Mouse (Mus musculus) A20 (cell line): ENCODE measurements around the gene Nek10.
"Not testable (repeated sequence)": the region's sequence is repeated elsewhere in the genome, so short reads cannot be mapped to it uniquely, and the experiment has no call there.

Experiments
- DNase-seq: peaks from one replicate; pipeline ENCODE4 v3.0.0-alpha.2; 2011; ENCODE audit warnings: low read depth, low spot score

Nek10 gene

DNA sequence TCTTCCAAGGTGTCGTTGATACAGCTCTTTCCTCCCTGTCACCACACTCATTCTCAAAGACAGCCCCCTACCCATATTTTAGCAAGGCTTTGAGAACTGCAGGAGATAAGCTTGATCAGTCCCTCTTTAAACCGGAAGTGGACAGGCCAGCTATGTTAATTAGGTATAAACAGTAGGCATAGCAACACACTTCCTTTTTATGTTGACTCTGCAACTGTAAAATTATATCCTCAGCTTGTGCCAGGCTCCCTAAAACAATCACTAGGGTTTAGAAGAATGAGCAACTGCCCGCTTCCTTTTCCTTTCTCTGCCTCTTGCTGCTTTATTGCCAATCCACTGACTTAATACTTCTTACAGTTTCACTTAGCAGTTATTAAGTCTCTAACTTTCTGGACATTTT is 67.2 kb downstream of the Nek10 start:
- DNase-seq: peak; percentile 46

DNA sequence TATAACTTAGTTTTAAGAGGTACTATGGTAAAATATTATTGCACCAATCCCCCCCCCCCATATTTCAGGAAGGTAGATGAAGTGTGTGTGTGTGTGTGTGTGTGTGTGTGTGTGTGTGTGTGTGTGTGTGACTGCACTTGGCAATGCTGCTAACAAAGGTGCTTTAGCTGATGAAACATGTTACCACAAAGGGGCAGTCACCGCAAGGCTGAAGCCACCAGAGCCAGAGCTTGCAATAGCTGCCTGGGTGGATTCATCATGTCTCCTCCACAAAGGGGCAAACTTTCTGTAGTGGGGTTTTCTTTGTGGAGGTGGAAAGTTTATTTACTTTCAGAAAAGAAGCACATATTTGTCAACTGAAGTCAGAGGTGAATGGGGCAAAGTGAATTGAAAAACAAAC is 67.9 kb downstream of the Nek10 start:
- DNase-seq: peak; percentile 22

DNA sequence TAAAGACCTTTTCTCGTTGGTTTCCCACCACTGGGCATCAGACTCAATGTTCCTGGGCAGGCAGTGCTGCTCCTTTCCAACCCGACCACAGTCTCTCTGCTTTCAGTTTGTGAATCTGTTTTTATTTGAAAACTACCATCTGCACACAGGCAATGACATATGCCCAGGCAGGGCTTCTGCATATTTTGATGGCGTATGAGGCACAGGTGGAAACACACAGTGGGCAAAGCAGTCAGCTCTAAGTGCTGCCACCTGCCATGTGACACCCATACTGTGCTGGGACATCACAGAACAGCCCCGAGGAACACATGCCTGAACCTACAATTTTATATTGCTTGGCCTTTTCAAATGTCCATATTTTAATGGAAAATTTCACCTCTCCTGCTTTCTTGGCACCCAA is 68.5 kb downstream of the Nek10 start:
- DNase-seq: no peak

DNA sequence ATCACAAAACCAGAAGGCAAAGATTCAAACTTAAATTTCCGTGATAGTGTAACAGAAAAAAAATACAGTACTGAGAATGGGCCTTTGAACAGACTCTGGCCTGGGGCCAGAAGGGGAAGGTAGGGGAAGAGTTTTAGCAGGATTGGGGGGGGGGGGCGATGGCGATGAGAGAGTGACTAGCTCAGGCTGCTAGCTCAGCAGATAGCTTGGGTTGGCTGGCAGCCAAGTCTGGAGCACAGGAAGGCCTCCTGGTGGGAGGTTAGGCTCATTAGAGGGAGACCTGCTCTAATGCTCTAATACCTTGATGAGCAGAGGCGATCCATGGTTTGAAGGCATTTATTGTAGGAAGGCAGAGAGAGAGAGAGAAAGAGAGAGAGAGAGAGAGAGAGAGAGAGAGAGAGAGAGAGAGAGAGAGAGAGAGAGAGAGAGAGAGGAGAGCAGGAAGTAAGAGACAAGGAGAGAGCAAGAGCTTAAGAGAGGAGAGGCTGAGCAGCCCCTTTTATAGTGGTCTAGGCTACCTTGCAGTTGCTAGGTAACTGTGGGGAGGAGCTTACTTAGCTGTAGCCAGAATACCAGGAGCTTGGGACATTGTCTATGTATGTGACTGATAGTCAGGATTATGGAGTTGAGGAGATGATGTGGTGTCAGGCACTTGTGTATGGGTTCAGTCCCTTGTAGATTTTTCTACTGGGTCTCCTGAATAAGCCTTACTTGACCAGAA is 90.9 kb downstream of the Nek10 start:
- DNase-seq: no peak

DNA sequence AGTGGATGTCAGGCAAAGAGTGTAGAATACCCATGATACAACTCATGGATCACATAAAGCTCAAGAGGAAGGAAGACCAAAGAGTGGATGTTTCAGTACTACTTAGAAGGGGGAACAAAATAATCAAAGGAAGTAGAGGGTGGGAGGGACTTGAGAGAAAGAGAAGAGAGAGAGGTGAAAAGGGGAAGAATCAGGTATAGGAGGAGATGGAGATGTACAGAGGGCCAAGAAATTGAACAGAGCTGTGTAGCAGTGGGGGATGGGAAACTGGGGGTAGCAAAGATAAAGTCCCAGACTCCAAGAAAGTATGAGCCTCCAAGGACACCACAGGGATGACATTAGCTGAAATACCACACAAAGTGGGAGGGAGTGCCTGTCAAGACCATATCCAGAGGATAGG is 91.6 kb downstream of the Nek10 start:
- DNase-seq: no peak

DNA sequence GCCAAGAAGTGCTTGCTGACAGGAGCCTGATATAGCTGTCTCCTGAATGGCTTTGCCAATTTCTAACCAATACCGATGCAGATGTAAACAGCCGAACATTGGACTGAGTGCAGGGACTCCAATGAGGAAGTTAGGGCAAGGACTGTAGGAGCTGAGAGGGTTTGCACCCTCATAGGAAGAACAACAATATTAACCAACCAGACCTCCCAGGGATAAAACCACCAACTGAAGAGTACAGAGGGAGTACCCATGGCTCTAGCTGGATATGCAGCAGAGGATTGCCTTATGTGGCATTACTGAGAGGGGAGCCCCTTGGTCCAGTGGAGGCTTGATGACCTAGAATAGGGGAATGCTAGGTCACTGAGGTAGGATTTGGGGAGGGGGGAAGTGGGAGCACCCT is 92.1 kb downstream of the Nek10 start:
- DNase-seq: no peak

DNA sequence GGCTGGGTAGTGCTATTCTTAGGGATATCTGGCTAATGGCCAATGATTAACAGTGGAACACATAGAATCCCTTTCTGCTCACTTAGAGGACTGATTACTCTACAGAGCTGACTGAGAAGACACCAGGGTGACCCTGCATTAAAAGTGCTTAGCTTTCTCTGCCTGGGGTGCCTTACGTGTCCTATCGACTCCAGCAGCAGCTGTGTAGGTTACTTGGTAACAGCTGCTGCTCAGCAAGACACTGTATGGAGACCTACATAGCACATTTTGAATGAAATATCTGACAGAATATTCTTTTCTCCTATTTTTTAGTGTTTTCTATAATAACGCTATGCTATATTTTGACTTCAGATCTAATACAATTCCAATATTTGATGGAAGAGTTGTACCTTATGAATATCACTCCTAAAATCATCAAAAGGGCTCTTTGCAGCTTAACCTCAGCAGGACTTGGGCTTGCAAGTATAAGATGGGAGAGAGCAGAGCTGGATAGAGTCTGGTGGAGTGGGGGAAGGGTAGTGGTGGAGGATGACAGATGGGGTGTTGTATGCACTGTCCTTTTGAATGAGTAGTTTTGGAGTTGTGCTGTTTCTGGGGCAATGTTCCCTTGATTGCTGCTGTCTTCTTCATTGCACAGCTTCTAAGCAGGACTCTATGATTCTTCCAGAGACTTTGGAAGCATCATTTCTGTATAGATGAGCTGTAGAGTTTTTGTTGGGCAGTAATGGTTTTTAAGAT is 93.4 kb downstream of the Nek10 start:
- no peak for DNase-seq

DNA sequence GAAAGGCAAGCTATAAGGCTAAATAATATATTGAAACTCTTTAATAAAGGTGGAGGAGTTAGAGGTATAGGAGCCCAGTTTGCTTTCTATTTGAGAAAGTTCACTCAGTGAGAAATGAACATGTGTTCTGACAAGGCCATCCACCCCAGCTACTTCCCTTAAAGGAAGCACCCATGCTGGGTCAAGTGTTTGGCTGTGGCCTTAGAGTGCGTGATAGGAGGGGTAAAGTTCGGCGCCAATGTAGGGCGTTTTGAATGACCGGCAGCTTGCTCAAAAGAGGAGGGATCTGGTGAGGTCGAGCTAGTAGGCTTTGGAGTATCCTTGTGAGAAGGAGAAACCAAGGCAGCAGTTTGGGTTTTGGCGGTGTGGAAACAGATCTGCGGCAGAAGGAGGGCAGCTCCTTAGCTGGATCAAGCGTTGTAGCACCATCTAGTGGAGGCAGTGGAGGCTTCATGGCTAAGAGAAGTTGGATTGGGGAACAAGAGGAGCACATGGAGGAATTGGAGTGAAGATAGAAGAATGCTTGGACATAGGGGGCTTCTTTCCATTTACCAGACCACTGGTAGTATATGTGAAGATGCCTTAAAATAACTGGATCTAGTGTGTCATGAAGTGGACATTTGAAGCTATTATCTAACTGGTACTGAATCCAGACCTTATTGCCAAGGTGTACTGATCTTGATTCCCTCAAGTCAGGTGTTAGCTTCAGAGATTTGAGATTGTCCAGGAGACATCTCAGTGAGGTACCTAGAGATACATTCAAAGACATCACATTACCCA is 101.7 kb downstream of the Nek10 start:
- peak; percentile 68 for DNase-seq

DNA sequence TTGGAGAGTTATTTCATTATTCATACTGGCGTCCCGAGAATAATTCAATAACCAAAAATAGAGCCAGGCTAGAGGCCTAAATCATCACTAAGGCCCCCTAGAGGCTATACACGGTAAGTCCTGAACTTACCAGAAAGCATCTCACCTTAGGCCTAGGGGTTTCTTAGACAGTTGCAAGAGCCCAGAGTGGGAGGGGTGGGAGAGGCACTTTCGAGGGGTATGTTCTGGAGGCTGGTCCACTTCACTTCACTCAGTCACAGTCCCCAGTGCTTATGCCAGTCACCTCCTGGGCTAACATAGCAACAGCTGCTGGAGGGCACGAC is 102.3 kb downstream of the Nek10 start:
- no peak for DNase-seq

DNA sequence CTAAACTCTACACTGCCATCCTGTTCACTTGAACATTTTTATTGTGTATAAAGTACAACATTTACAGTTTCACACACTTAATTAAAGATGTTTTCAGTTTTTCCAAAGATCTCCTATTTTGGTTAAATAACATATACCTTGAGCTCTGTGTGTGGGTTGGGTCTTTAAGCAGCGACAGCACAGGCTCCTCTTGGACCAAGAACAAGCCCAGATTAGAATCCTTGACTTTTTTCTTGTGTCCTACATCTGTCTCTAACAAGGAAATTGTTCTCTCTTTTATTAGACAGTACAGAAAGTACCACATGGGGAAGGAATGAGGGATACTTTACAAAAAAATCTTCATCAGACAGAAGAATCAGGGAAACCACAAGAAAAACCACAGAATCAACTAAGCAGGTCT is 122.4 kb downstream of the Nek10 start:
- DNase-seq: no peak

DNA sequence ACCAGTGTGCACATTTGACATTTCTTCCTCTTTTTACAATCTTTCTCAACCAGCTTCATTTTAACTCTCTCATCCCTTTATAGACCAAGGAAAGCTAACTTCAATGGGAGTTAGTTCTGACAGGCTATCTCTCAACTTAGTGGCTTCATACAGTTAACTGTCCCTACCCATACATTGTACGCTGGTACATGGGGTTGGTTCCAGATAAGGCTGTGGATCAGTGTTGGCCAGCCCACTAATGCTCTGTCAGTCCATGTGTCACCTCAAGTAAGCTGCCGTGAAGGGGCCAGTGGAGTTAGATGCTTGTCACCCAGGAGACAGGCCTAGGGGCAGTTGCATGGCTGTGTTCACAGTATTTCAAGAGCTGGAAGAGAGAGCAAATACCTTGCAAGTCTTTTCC is 124.3 kb downstream of the Nek10 start:
- no peak for DNase-seq

DNA sequence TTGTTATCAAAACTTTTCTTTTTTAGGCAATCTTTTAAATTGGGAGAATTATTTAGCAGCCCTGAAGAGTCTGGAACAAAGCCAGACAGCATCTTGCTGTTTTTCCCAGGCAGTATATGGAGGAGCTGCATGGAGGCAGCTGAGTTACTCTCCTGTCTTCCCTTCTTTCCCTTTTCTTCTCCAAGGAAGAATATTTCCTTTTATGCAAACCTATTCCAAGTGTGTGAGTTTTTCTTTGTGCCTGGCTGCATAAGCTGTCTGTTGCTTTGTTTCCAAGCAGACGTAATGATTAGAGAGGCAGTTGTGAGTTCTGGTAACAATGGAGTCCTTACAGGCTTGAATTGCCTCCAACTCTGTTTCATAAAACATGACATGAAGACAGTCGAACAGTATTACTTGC is 131.8 kb downstream of the Nek10 start:
- DNase-seq: no peak

DNA sequence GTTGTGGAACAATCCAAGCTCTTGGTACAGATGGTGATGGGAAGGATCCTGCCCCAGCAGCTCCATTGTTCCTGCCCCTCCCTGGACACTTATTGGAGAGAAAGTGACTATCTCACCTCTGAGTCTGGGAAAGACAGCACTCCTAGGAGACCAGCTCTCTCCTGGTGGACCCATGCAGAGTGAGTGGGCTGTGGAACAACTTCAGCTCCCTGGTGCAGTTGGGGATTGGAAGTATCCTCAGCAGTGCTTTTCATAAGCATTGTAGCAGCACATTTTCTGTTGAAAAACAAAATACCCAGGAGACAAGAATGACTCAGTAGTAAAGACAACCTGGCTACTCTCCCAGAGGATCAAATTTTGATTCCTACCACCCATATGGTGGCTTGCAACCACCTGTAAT is 142.7 kb downstream of the Nek10 start:
- no peak for DNase-seq

DNA sequence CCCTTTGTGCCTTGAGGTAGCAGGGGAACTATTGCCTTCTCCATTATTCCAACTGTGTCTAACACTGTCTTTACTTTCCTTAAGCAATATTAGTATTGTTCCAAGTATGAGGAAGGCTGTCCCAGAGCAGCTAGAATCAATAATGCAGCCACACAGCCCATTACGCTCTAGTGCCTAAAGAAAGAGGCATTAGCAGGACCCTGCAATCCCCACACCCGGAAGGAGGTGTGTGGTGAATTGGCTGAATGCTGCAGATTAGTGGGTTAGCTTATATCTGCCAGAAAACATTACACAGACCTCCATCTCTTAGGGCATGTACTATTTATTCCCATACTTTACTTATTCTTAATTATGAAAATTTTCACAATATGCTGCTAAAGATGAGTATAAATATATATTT is 145.8 kb downstream of the Nek10 start:
- no peak for DNase-seq

DNA sequence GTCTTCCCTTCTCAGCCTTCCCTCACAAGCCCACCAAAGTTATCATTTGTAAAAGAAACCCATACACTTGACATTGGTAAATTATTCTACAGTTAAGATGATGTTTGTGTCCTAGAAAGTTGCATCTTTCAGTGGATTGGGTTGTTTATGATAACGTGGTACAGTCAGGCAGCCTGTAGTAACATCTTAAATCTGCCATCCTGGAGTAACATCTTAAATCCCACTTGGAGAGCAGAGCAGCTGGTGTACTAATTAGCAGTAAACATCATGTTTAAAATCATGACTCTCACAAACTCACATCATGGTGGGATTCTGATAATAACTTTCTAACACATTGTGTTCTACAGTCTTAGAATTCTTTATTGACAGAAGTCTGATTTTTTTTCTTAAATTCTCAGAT is 148.6 kb downstream of the Nek10 start:
- no peak for DNase-seq

DNA sequence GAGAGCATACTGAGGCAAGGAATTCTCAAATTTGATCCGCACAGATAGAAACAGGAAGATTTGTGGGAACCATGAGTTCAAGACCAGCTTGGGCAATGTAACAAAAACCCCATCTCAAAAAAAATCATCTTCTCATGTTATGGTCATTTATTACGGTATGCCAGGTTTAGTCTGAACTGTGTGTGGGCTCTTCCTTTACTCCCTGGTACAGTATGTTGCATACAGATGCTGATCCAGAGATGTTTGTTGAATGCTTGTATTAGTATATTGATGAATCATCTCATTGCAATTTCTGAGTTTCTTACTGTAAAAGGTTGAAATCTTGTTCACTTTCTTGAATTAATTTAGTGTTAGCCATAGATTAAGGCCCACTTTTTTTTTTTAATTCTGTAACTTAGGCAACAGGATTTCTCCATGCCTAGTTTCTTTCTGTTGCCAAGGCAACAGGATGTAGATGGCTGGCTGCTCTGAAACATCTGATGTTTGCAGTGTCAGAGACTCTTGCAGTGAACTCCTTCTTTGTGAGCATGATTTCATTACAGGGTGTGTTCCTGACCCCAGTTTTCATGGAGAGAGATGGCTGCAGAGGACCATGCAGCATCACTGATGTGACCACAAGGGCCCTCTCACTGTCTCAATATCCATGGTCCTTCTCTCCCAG is 156.7 kb downstream of the Nek10 start:
- DNase-seq: no peak

DNA sequence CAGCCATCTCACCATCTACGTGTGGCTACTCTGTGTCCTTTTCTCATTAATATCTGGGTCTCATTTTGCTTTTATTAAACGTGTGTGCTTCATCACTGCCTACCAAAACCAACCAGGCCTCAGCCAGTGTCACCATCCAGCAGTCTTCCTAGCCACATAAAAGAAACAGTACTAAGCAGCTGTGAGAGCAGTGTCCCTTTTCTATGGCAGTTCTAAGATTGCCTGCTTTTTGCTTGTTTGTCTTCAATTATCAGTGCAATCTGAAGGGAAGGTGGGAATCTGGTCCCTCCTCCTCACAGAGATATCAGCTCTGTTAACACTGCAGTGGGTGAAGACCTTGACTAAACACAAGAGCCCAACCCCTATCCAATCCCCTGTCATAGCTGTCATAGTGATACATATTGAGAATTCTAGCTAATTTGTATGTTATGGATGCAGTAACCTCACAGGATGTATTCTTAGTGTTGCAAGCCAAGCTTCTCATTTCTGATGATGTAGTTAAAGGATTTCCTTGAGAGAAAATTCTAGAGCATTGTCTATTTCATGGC is 157.3 kb downstream of the Nek10 start:
- DNase-seq: no peak

DNA sequence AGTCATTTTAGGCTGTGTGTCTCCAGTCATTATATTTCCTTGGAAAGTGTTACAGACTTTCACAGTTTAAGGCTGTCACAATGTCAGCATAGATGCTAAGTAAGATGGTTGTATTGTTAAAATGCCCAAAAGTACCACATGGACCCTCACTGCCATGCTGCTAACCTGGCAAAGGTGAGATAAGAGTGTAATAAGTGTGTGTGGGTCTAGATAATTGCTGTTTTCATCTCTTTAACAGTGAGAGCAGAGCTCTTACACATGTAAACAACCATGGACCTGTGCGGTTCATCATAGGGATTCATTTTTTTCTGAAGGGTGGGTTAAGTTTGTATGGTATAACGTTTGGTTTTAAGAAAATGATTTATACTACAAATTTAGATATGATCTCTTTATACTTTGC is 167.4 kb downstream of the Nek10 start:
- DNase-seq: no peak

DNA sequence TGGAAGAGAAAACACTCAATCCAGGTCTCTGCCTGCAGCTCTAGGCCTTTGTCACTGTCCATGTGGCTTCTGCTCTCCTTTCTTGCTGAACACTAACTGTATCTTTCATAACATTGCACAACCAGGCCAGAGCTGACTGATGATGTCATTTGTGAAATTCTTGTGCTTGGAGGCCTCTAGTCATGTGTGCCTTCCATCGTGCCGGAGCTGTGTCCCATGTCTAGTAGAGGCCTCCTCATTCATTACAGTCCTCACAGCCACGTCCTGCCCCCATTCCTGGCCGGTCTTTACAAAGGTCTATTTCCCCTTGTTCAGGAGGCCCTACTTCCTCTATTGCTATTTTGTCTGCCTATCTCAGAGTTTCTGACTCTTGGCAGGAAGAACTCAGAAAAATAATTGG is 167.8 kb downstream of the Nek10 start:
- DNase-seq: peak; percentile 57

DNA sequence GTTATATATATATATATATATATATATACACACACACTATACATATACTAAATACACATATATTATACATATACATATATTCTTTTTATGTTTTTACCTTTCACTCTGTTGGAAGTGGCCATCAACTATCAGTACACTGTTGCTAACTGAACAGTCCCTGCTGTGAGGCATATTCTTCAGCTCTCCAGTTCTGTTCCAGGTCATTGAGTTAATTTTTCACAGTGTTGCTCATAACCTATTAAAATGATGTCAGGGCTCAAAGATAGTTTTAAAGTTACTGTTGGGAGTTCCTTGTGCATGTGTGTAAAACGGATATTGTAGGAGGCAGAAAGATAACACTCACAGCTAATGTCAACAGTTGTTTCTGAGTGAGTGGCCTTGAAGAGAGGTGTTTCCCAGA is 170.9 kb downstream of the Nek10 start:
- DNase-seq: no peak

DNA sequence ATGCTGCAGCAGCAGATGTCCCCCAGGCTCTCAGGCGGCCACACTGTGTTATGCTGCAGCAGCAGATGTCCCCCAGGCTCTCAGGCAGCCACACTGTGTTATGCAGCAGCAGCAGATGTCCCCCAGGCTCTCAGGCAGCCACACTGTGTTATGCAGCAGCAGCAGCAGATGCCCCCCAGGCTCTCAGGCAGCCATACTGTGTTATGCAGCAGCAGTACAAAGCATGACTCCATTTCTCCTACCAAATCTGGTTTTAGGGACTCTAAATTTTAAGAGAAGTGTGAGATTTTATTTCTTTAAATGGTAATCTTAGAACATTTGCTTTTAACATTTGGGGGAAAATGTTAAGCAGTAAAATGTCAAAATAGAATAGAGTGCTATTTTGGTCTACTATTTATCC is 180.9 kb downstream of the Nek10 start:
- not testable (repeated sequence) for DNase-seq
